Mouse (Mus musculus) mesoderm, embryonic 11.5 days (tissue): Measurements from ENCODE around the gene Npr1.

Source experiments
- DNase-seq: peaks from one replicate; pipeline ENCODE4 v3.0.0-alpha.2; 2012; ENCODE audit warnings: low read depth, low spot score

Npr1 gene

GRCm38 (mm10) chr3:90465686-90466310 lies at the start of gene Npr1:
Npr1 (minus strand) TSS chr3:90465866.
- peak; percentile 44 for DNase-seq

DNA sequence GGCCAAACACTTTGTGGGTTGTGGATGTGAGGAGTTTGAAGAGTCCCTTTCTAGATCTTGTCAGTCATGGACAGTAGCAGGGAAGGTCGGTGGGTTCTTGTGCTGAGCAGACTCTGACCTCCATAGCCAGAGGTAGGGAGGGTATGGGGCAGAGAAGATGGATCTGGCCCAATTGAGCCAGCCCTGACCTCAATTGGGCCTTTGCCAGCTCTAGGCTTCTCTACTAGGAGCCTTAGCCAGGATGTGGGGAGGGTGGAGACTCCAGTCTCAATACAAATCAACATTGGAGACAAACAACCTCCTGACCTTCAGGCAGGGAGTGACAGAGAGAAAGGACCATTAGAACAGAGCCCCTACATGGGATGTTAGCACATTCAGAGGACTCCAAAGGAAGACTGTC lies 49.6 kb upstream of the Npr1 start:
- no peak for DNase-seq

DNA sequence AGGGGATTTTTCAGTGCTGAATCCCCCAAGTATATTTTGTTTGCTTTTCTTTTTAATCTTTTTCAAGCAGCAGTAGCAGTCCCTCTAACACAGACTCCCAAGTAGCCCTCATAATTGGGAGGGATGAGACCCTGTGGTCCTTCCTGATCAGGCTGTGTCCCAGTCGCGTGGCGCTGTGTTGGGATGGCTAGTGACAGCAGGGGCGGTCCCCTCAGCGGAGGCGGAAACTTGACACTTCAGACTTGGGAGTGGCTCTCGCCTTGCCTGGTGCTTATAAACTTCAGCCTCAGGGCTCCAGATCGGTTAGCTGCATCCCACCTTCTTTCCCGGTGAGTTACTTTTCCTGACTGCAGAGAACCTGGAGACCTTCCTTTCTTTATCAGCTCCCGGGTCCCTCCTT lies 49.0 kb upstream of the Npr1 start:
- DNase-seq = peak; percentile 66

GRCm38 (mm10) chr3:90513796-90514590 lies 48.3 kb upstream of the Npr1 start, which contains the start of the genes S100a1 and S100a13:
S100a1 (minus strand) TSS chr3:90514392.
S100a13 (plus strand) TSS chr3:90514435.
- DNase-seq = no peak

DNA sequence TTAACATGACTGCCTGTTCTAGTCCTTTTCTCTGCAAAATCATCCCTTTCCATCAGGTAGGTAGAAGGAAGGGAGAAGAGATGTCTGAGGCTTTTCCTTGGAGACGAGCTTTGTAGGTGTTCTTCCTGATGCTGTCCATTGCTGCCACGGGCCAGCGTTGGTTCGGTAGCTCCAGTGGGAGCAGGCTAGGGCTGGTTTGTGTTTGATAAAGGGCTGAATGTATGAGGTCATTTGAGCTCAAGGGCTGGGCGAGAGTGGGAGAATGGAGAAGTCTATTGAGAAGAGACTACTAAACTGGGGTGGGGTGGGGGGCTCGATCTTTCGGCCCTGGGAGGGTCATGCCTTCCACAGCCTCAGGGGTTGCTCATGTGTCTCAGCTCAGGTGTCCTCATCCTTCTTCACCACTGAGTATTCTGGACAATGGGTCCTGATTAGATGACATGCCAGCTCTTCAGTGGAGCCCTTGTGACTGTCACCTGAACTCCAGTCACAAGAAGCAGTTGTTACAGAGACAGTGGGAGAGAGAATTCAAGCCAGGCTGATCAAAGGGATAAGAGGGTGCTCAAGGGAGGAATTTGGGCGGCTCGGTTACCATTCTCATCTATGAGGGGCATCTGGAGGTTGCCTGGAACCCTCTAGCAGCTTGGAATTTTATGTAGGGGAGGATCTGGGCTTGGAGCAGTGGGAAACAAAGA lies 47.4 kb upstream of the Npr1 start:
- DNase-seq = no peak

DNA sequence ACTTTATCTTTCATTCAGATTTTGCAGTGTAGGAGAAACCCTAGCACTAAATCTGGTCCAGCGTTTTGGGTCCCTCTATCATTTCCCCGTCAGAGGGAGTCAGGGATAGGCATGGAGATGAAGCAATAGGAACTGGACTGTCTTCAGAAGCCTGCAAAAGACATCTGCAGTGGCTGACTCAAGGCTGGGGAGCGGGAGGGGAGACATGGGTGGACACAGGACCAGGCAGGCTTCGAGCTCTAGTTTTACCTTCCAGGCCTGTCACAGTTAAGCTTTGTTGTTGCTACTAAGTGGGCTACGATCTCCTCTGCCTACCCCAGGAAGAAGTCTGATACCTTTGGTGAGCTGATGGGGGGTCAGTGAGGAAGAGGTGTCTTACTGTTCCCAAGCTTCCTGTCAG lies 46.6 kb upstream of the Npr1 start:
- no peak for DNase-seq

DNA sequence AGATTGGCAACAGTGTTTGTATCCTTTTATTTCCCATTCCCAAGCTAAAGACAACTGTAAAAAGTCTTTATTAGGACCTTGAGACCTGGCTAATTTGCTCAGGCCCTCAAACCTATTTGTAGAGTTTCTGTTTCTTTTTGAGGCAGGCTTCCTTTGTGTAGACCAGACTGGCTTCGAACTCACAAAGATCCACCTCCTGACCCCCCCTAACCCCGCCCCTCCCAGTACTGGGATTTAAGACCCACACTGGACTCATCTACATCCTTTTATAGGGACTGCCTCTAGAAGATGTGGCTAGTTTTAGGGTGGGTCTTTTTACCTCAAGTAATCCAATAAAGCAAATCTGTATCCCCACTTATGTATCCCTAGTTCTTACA lies 44.1 kb upstream of the Npr1 start:
- DNase-seq = no peak

DNA sequence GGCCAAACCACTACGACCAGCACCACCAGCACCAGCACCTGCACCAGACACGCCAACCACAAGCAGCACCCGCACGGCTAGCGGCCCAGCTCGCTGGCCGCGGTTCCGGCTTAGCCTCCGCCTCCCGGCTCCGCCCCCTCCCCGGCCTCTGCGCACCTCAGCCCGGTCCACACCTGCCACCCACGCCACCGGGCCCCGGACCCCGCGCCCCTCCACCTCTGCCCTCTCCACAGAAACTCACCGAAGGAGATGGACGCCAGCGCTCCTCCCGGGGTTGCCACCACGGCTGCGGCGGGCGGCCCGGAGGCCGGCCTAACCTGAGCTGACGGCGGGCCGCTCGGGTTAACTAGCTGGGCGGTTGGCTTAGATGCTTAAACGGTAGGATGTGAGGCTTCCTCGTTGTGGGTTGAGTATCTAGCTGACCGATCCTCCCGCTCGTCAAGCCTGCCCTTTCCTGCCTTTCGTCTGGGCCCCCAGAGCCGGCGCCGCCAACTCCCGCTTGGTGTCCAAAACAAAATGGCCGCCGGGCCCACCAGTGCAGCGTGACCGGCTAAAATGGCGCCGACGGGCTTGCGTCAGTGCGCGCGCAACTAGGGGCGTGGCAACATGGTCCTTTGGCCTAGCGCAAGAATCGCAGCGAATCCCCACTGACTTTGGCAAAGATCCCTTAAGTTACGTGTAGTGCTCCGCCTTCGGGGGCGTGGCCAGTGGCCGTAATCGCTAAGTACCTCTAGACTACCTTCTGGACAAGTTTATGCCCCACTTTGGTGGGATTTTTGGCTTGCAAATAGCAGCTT lies 43.5 kb upstream of the Npr1 start, which contains the start of gene Chtop:
Chtop (minus strand) TSS at position 549 of the 797 bp plus-strand sequence.
- peak; percentile 99 for DNase-seq

GRCm38 (mm10) chr3:90508287-90508949 lies 42.8 kb upstream of the Npr1 start:
- no peak for DNase-seq

GRCm38 (mm10) chr3:90506362-90506761 lies 40.7 kb upstream of the Npr1 start:
- no peak for DNase-seq

DNA sequence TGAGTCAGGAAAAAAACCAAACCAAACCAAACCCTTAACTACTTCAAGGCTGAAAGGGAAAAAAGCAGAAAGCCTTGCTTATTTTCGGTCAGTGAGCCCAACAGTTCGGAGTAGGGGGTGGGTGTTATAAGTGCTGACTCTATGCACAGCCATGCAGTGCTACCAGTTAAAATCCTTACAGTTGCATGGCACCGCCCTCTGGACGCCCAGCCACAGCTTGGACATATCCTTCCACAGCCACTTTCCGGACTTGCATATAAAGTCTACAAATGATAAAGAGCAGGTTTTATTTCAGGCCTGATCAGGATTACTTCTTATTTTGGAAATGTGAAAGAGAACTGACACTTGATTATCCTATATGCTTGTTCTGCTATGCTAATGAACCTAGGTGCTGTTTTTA lies 39.5 kb upstream of the Npr1 start:
- DNase-seq = no peak

GRCm38 (mm10) chr3:90503444-90503843 lies 37.8 kb upstream of the Npr1 start:
- no peak for DNase-seq

GRCm38 (mm10) chr3:90497597-90497996 lies 31.9 kb upstream of the Npr1 start:
- no peak for DNase-seq

DNA sequence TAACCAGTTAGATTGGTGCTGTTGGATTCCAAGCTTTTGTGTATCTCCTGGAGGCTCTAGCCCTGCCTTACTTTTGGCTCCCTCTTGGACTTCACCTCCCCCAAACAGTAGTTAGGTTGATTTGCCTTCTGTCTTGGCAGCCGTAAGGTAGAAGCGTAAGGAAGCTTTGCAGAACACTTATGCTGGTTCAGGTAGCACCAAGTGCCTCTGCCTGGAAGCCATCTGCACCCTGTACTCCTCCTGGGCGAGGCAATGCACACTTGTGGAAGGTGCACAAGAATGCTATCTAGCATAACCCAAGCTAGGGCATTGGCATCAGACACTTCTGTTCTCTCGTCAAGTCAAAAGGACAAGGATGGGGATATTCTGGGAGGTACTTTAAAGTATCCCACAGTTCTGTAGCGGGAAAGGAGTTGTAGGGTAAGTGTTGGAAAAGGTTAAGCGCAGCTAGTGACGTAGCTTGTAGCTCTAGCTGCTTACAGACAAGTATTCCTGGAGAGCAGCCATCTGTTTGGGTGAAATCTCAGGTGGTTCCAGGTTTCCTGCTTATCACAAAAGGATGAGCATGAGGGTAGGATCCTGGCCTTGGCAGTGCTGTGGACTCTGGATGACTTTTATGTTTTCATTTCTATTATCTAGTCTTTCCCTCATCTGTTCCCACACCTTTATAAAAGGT lies 30.3 kb upstream of the Npr1 start:
- DNase-seq = no peak

DNA sequence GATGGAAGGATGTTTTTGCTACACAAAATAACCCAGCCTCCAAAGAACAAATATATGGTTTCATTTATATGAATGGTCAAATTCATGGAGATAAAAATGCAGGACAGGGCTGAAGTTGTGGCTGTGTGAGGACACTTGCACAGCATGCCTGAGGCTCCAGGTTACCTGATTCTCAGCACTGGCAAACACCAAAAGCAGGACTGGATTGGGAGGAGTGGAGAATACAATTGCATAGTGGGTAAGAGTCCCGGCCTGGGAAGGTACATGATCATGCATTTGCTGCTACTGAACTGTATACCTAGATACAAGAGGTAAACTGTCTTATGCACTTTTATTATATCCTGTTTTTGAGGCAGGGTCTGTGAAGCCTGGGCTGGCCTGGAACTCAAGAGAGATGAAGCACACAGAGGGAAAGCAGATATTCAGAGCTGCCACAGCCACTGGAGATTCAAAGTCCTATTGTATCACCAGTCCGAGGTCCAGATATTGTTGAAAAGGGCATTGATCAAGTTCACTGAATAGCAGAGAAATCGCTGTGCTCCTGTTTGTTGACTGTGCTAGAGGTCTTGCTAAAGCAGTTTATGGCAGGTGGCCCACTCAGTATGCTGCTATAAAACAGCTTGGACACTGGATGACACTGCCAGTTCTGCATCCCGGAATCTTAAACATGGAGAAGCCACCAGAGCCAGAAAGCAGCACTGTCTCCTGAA lies 28.3 kb upstream of the Npr1 start:
- no peak for DNase-seq

- no peak for DNase-seq
These were observed 25.7 kb upstream of the Npr1 start for GRCm38 (mm10) chr3:90491350-90491749.

DNA sequence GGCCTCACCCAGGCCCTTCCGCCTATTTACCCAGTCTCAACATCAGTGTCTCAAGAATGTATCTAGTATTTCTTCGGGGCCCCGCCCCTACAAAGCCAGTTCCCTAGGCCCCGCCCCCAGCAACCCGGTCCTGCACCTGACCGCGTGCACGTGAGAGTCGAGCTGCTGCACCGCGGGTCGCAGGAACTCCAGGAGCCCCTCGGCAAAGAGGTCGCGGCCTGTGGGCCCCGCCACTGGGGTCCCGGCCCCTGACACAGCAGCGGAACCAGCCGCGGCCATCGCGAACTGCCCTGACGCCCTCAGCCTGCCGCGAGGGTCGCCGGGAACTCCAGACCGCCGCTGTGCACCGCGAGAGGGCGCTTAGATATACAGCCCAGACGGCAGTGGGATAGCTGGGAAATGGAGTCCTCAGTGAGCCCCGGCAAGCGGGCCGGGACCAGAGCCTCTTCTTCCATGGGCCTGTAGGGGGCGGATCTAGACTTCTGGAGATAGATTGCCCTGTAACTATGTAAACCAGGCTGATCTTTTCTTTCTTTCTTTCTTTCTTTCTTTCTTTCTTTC lies 25.1 kb upstream of the Npr1 start, which contains the start of gene Snapin:
Snapin (minus strand) TSS at position 338 of the 561 bp plus-strand sequence.
- peak; percentile 96 for DNase-seq

GRCm38 (mm10) chr3:90488576-90488975 lies 22.9 kb upstream of the Npr1 start:
- no peak for DNase-seq

DNA sequence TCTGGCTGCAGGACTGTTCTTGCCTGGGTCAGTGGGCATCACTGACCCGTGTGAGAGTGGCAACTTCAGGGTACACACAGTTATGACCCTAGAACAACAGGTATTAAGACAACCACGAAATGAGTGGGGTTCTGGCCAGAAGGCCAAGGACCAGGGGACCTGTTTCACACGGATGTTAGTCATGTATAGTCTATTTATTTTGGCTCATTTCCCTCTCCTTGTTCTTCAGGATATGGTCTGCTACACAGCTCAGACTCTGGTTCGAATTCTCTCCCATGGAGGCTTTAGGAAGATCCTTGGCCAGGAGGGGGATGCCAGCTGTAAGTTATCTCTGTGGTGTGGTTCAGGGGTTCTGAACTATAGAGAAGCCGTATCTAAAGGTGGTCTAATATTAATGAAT lies 21.3 kb upstream of the Npr1 start:
- no peak for DNase-seq
